Mouse (Mus musculus) cortical plate, adult 2 months (tissue): ENCODE measurements around the gene Calml4. TPM values are rescaled to one million over a fixed set of nuclear protein-coding genes. Genes with fewer than 3 reads are reported as not detected.
"Not testable (repeated sequence)": the region's sequence is repeated elsewhere in the genome, so short reads cannot be mapped to it uniquely, and the experiment has no call there.

Source experiments
- H3K27ac ChIP-seq: fragments of 200-500 bp; 2 replicates; pipeline ENCODE4 v1.5.1; 2012; ENCODE audit warnings: low read length, control low read depth, inconsistent platforms; ENCODE audit not compliant: insufficient read depth
- H3K4me1 ChIP-seq: fragments of 200-500 bp; 2 replicates; pipeline ENCODE4 v1.6.1; 2011; ENCODE audit warnings: low read length; ENCODE audit not compliant: control insufficient read depth, insufficient read depth
- H3K4me3 ChIP-seq: fragments of 200-500 bp; 2 replicates; pipeline ENCODE4 v1.5.1; 2011; ENCODE audit warnings: mild to moderate bottlenecking, low read length, control low read depth; ENCODE audit not compliant: insufficient read depth
- CTCF ChIP-seq: fragments of 200-500 bp; IDR thresholded peaks from 2 replicates; pipeline ENCODE4 v1.5.1; 2011; ENCODE audit warnings: mild to moderate bottlenecking, control low read depth, low read length; ENCODE audit not compliant: insufficient read depth; ENCODE audit errors: extremely low read depth
- POLR2A ChIP-seq: fragments of 200-500 bp; IDR thresholded peaks from 2 replicates; pipeline ENCODE4 v1.6.1; 2011; ENCODE audit warnings: mild to moderate bottlenecking, low read length, control low read depth; ENCODE audit not compliant: insufficient read depth; ENCODE audit errors: extremely low read depth
- polyA plus RNA-seq: library from polyadenylated mRNA; depleted of rRNA; stranded (reverse); fragments of >200 nt; gene quantifications from 2 replicates; pipeline ENCODE4 v1.2.3, GENCODE M21; 2012

The Calml4 gene
- polyA plus RNA-seq, 1 experiment, result 3.5 TPM

- no peak overlapping the region for H3K27ac ChIP-seq
- no peak overlapping the region for H3K4me3 ChIP-seq
- peaks cover 1% of the 10 kb centered on the region; the same call in 1 of the 2 replicates for H3K4me1 ChIP-seq
- TF ChIP-seq POLR2A (no peak), CTCF (no peak)
Observed at GRCm38 (mm10) chr9:62848641-62849040, 9.2 kb upstream of the Calml4 start.

DNA sequence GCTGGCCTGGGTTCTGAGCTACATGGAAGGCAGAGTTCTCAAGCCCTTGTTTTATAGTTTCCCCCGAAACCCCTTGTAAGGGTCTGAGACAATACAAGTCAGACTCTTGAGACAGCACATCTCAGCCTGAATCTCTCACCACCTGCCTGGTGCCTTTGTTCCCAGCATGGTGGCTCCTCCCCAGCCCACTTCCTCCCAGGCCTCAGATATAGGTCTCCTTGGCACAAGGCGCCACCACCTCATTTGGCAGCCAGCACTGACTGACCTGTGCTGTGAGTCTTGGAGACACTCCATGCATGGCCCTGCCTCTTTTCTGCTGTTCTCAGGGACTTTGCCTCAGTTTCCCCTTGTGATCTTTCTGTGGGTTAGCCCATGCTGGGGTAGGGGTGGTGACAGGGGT lies 6.3 kb upstream of the Calml4 start:
- no peak for TF ChIP-seq CTCF
- no peak for TF ChIP-seq POLR2A
- Histone ChIP-seq H3K27ac (no peak overlapping the region), H3K4me3 (no peak overlapping the region), H3K4me1 (peaks cover 1% of the 10 kb centered on the region; the same call in 1 of the 2 replicates)

DNA sequence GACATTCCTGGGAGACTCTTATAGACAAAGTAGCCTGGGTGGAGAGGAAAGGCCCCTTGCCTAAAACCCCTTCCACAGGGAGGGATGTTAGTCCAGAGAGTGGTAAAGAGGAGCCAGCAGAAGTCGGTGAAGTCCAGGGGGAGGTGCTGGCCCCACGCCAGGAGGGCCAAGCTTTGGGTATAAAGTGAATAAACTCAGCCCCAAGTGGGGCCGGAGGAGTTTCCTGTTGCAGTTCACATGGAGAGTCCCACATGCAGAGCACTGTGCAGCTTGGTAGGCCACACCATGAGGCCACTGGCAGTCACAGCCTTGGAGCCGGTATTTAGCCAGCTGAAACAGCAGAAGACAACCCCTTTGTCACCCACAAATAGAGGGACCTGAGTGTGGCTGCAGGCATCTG lies 3.4 kb upstream of the Calml4 start:
- H3K4me3 ChIP-seq, result no peak overlapping the region
- H3K4me1 ChIP-seq, result no peaks in the 10 kb centered on the region
- no peak for TF ChIP-seq POLR2A
- no peak for TF ChIP-seq CTCF
- H3K27ac ChIP-seq, result no peak overlapping the region

DNA sequence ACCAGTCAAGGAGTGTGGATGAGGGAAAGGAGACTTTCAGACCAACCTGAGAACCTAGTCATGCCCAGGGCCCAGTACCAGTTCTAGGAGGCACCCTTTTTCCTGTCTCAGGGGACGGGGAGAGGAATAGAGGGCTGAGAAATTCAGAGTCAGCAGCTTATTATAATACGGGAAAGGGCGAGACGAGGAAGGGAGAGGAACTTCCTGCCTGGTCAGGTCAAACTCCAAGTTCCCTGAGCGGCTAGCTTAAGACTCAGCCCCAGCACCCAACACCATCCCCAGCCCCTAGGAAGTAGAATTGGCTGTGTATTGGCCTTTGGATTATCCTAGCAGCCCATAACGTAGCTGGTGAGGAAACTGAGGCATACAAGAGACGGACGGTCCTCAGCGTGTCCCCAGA lies 664 bp upstream of the Calml4 start:
- Histone ChIP-seq H3K4me3 (no peak overlapping the region), H3K27ac (no peak overlapping the region), H3K4me1 (no peaks in the 10 kb centered on the region)
- no peak for TF ChIP-seq POLR2A
- TF ChIP-seq CTCF, result no peak

DNA sequence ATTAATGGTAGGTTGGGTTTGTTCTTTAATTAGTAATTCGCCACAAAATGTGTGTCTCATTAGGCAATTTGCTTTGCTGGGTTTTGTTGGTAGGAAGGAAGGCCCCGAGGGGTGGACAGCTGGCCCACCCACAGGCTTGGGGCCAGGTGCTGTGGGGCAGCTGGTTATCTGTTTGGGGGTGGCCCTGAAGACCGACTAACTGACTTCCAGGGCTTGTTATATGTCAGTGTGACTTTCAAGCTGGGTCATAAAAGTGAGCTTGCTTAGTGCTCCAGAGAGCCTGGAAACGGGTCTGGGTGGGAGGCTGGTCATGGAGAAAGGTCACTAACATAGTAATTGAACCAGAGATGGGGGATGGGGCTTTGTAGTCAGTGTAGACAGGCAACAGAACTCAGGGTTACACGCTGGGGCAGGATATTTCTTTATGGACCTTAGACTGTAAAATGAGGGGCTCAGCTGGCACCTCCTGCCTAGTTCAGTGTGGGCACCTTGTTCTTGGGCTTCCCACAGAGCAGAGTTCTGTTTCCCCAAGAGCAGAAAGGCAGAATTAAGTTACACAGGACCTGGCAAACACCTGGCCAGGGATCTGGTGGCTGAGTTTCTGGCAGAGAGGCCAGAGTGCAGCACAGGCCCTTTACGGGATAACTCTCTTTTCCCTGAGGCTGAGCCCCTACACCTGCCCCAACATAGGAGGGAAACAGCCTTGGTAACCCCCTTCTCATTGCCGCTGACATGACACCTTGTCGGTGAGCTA lies 563 bp downstream of the Calml4 start:
- Histone ChIP-seq H3K27ac (no peak overlapping the region), H3K4me3 (no peak overlapping the region), H3K4me1 (no peaks in the 10 kb centered on the region)
- TF ChIP-seq POLR2A, result no peak
- TF ChIP-seq CTCF, result no peak

GRCm38 (mm10) chr9:62860102-62860501 lies 2.2 kb downstream of the Calml4 start:
- H3K4me1 ChIP-seq, H3K27ac ChIP-seq, H3K4me3 ChIP-seq: not testable (repeated sequence)

GRCm38 (mm10) chr9:62860866-62861265 lies 3.0 kb downstream of the Calml4 start:
- Histone ChIP-seq H3K27ac (no peak overlapping the region), H3K4me1 (no peaks in the 10 kb centered on the region), H3K4me3 (no peak overlapping the region)
- no peak for TF ChIP-seq CTCF
- no peak for TF ChIP-seq POLR2A

GRCm38 (mm10) chr9:62869236-62869635 lies 11.4 kb downstream of the Calml4 start:
- H3K27ac ChIP-seq, H3K4me1 ChIP-seq, H3K4me3 ChIP-seq: not testable (repeated sequence)

GRCm38 (mm10) chr9:62870728-62871127 lies 12.8 kb downstream of the Calml4 start:
- TF ChIP-seq POLR2A, result no peak
- no peak for TF ChIP-seq CTCF
- Histone ChIP-seq H3K4me1 (no peaks in the 10 kb centered on the region), H3K4me3 (no peak overlapping the region)

DNA sequence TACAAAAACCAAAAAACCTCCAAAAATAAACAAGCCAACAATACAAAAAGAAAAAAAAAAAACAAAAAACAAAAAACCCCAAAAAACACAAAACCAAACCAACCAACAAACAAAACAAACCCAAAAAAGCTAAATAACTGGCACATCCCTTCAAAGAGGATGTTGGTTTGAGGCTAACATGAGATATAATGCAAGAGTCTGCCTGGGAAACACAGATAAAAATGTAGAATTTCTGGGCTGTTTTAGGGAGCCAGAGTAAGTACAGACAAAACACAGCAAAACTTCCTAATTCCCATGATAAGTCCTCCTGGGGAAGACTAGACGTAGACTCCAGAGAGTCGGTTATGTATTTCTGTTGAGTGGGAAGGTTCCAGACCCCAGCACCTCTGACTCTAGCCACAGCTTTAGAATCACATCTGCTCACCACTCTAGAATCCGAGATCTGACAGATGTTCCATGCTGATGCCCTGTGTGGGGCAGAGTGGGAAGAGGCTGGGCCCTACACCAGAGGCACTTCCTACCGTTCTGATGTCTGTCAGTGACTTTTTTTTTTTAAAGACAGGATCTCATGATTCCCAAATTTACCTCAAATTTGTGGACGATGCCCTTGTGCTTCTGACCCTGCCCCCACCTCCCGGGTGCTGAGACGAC lies 19.2 kb downstream of the Calml4 start:
- Histone ChIP-seq H3K4me1 (no peaks in the 10 kb centered on the region), H3K4me3 (no peak overlapping the region), H3K27ac (no peak overlapping the region)
- TF ChIP-seq POLR2A (no peak), CTCF (no peak)

More at GRCm38 (mm10) chr9:62870728-62871127, 12.8 kb downstream of the Calml4 start:
- H3K27ac ChIP-seq, result no peak overlapping the region

DNA sequence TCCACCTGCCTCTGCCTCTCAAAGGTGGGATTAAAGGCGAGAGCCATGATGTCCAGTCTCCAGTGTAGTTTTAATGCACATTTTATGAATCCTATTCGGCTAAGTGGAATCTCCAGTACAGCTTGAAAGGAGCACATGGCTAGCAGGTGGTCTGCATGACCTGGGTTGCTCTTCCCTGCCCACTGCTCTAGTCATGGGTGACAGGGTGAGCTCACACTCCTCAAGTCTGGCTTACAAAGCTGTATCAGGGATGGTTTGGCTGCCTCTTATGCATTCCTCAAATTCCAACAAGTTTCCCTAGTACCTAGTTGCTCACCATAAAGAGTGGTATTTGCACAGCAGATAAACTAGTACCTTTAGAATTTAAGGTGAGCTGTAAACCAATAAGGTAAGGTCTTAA lies 19.9 kb downstream of the Calml4 start:
- H3K4me3 ChIP-seq, result no peak overlapping the region
- TF ChIP-seq POLR2A, result no peak
- TF ChIP-seq CTCF, result no peak
- no peak overlapping the region for H3K27ac ChIP-seq
- no peaks in the 10 kb centered on the region for H3K4me1 ChIP-seq
